Mouse (Mus musculus): ENCODE data around the gene Cx3cr1.

DNA sequence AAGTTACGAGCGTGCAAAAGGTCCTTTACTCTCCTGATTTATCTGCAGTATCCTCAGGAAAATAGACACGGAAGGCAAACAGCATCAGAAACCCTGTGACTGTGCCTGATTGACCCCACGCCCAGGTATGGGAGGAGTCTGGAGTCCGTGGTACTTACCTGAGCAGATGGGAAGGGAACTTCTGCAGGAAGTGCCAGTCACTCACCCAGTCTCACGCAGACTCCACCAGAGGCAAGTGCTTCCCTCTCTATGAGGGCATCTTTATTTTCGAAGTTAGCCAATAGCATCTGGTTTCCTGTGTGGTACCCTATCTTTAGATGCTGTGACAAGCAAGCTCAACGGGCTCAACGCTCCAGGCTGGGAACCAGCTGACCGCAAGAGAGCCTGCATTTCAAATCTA is 1.6 kb downstream of the Cx3cr1 start:
- TF ChIP-seq CTCF (IDR thresholded peaks at IDR 0.05; ENCODE audit: borderline replicate concordance, extremely low read depth, insufficient read depth, insufficient read length) = no peak
- no peak for TF ChIP-seq POLR2A (IDR thresholded peaks at IDR 0.05; ENCODE audit: borderline replicate concordance, extremely low read depth, insufficient read depth, insufficient read length, poor library complexity, severe bottlenecking)

Data from brain, embryonic 14.5 days (tissue).